Mouse (Mus musculus) gastrocnemius, postnatal 14 days (tissue): ENCODE measurements around the gene Tnrc6a. TPM values are rescaled to one million over a fixed set of nuclear protein-coding genes. Genes with fewer than 3 reads are reported as not detected.
"Not testable (repeated sequence)": the region's sequence is repeated elsewhere in the genome, so short reads cannot be mapped to it uniquely, and the experiment has no call there.

Experiments
- DNase-seq: peaks from one replicate; pipeline ENCODE4 v3.0.0; 2021; ENCODE audit warnings: mixed read lengths
- intact Hi-C: fragments of 180-260 bp; cut with DNase I; formaldehyde crosslinking; loops from one replicate; pipeline ENCODE4 v1.15.1; 2025; ENCODE audit warnings: low total_unique reads
- long read RNA-seq, 2 experiments: library from polyadenylated mRNA; stranded (forward); transcript quantifications; one replicate each; pipeline ENCODE4 v2.0.0; 2021
- total RNA-seq, 2 experiments: library from RNA; stranded (reverse); gene quantifications; 2 replicates each; pipeline ENCODE4 v1.2.3; 2021

Gene Tnrc6a
- total RNA-seq, result 10 to 100 TPM; 20.1 to 20.7 TPM
- long read RNA-seq, experiment 1, partial matches to known transcripts, result 5 of 6 reads
- long read RNA-seq, experiment 1, other reads (novel, unspliced or antisense), result 1 of 6 reads
- long read RNA-seq, experiment 2, full-length matches to known transcripts, result 2 of 7 reads
- long read RNA-seq, experiment 2, partial matches to known transcripts, result 3 of 7 reads
- long read RNA-seq, experiment 2, other reads (novel, unspliced or antisense), result 2 of 7 reads

DNA sequence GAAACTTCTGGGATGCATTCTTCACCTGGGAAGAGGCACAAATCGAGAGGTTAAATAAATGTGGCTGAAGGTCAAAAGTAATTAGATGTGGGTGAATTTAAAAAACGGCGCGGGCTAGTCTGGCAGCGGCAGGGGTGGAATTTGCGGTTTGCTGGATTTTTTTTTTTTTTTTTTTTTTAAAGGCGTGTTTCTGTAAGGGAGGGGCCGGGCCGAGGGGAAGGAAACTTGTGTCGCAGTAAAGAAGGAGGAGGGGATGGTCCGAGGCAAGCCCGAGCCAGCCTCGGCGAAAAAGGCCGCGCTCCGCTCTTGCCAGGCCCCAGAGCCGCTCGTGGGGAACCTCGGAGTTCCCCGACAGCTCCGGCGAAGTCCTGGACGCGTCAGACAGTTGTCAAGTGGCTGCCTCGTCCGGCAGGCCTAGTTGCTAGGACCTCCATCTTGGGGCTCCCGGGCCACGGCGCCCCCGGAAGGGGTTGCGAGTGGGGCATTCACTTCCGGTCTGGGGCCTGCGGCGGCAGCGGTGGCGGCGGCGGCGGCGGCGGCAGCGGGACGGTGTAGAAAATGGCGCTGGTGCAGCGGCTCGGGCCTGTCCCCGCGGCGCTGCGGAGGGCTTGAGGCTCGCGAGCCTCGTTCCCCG is at the start of gene Tnrc6a:
TSS of gene Tnrc6a (plus strand) at position 221 of the 634 bp plus-strand sequence.
- intact Hi-C loops, result no loop called here
- DNase-seq, result peak; percentile 94

DNA sequence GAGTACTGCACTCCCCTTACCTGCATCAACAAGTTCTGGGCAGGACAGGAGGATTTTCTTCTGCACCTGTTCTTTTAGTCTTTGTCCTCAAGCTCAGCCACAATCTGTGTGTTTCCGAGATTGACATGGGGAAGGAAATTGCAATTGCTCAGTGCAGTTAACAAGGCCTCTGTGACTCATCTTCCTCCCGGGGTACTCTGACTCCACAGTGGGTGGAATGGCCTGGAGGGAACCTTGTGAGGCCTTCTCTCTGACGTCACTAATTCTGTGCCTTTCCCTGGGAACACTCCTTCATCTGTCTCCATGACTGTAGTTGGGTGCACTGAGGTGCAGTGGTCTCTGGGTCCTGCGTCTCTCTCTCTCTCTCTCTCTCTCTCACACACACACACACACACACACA is 41.4 kb upstream of the Tnrc6a start:
- intact Hi-C loops, result no loop called here
- no peak for DNase-seq

GRCm38 (mm10) chr7:123083441-123084123 is 40.1 kb upstream of the Tnrc6a start:
- peak; percentile 11 for DNase-seq
- intact Hi-C loops, result no loop called here

DNA sequence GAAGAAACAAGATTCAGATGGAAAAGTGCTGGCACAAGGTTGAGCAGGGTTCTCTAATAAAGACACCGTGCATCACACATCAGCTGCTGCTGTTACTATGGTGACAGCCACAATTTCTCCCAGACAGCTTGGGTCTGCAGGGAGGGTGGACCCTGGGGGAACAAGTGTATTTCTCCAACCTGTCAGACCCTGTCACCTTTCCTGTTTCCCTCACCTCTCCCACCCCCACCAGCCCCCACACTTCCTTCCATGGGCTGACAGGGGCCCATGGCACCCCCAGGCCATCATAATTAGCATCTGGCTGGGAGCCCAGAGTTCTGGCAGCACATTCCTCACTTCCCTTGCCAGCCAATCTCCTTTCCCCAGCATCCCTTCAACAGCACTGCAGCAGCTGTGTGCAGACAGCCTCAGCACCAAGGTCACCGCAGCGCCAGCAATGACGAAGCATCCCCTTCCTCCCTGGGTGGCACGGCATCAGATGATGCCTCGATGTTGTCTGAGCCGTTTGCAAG is 39.4 kb upstream of the Tnrc6a start:
- intact Hi-C loops, result no loop called here

DNA sequence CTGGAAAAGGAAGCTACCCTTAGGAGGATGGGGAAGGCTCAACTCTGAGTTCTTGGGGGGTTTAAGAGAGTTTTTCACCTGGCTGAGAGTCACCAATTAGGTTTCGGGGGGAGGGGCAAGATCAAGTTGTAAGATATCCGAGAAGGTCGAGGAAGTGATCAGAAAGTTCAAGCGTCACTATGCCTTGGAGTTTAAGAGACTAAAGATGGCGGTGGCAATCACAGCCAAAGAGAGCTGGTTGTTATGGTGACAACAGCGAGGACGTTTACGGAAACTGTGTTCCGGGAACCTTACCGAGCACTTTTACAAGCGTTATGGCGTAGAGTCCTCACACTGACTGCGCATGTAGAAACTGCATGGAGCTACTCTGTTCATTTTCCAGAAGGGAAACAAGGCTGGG is 39.0 kb upstream of the Tnrc6a start:
- no peak for DNase-seq
- intact Hi-C loops, result no loop called here

More for the DNA sequence above, 39.4 kb upstream of the Tnrc6a start:
- peak; percentile 29 for DNase-seq

DNA sequence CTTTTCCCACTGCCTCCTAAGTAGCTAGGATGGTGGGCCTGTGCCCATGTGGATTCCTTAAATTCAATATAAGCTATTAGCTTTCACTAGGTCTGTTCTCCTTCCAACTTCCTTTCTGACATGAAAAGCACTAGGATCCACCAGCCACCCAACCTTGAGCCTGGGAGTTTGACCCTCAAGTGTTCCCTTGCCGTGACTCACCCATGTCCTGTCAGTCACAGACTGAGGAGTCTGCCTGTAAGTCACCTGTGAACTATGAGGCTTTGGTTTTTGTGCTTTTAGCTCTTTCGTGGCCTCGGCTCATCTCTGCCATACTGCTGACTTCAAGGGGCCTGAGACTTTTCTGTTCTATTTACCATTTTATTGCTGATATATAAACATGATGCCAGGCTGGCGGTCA is 34.8 kb upstream of the Tnrc6a start:
- DNase-seq, result no peak
- intact Hi-C loops, result no loop called here

- DNase-seq, result no peak
- intact Hi-C loops, result no loop called here
These were observed 27.2 kb upstream of the Tnrc6a start for GRCm38 (mm10) chr7:123096344-123097120.

DNA sequence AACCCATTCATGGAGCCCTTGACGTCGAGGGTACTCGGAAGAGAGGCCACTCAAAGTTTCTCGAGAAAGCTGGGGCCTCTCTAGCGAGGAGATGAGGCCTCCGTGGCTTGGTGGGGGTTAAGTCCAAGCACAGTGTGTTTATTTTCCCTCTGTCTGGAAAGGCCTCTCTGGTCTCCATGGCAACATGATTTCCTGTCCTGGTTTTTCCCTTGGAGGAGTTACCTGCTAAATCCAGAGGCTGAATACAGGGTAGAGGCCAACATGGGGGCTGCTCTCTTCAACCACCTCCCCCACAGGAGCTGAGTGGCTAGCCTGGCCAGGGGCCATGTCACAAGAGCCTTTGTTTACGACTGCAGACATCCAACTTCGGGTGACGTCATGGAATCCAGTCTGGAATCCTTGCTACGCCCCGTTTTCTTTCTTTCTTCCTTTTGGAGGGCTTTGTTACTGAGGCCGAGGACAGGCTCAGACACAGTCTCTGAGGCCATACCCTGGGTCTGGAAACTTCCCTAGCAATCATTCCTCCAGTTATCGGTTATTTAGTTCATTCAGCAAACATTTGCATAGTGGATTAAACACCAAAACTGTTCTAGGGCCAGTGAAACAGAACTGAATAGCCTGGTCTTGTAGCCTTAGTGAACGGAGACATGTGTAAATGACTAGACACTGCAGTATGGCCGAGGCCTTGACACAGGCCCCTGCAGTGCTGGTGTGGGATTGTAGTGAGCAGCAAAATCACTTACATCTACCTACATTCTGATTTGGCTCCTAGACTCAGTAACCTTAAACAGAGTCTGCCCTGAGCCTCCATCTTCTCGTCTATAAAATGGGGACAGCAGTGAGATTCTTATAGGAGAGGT is 25.6 kb upstream of the Tnrc6a start:
- DNase-seq, result peak; percentile 77
- intact Hi-C loops, result no loop called here

DNA sequence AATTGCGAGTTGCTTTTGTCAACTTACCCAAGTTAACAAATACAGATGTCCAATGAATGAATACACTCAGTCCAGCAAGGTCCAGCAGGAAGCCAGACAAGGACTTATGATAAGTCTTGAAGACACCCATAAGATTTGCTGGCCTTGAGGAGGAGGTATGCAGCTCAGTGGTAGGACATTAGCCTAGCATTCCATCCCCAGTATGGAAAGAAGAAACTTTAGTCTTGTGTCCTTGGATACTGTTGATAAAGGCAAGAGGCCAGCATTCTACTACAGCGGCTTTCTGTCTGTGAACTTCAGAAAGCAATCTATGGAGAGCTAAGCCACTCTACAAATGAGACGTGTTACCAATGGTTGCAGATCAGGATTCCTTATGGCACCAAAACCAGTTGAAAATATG is 22.4 kb upstream of the Tnrc6a start:
- intact Hi-C loops, result no loop called here
- DNase-seq, result no peak

DNA sequence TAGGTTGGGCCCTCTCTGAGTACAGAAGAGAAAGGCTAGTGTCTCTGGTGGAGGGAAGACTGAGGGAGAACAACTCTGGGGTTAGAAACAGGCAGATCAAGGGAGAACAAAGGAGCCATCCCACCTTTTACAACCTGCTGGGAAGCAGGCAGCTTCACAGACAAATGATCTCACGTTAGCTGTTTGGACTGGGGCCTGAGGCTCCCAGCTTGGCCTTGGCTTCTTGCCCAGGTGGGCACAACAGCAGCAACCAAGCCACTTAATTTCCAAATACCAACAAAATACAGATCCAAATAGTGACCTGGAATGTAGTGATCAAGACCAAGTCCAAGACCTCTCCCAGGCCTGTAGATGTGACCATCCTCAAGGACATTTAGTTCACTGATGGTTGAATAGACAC is 18.3 kb upstream of the Tnrc6a start:
- intact Hi-C loops, DNase-seq: not testable (repeated sequence)

DNA sequence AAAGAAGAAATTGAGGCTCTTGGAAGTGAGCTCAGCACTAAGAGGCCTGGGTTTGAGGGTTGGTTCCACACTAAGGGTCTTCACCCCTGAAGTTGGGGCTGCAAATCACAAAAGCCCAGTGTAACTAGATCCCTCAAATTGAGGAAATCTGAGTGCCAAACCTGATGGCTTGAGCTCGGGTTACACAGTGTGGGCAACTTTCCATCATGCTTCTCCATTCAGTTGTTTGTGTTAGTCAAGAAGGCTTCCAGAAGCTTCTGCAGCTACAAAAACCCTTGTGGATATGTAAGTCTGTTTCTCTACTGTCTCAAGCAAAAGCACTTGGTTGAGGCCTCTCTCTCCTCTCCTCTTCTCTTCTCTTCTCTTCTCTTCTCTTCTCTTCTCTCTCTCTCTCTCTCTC is 17.8 kb upstream of the Tnrc6a start:
- DNase-seq, result no peak
- intact Hi-C loops, result no loop called here

- intact Hi-C loops, result no loop called here
- DNase-seq, result no peak
These were observed 17.4 kb upstream of the Tnrc6a start for GRCm38 (mm10) chr7:123106326-123106725.

DNA sequence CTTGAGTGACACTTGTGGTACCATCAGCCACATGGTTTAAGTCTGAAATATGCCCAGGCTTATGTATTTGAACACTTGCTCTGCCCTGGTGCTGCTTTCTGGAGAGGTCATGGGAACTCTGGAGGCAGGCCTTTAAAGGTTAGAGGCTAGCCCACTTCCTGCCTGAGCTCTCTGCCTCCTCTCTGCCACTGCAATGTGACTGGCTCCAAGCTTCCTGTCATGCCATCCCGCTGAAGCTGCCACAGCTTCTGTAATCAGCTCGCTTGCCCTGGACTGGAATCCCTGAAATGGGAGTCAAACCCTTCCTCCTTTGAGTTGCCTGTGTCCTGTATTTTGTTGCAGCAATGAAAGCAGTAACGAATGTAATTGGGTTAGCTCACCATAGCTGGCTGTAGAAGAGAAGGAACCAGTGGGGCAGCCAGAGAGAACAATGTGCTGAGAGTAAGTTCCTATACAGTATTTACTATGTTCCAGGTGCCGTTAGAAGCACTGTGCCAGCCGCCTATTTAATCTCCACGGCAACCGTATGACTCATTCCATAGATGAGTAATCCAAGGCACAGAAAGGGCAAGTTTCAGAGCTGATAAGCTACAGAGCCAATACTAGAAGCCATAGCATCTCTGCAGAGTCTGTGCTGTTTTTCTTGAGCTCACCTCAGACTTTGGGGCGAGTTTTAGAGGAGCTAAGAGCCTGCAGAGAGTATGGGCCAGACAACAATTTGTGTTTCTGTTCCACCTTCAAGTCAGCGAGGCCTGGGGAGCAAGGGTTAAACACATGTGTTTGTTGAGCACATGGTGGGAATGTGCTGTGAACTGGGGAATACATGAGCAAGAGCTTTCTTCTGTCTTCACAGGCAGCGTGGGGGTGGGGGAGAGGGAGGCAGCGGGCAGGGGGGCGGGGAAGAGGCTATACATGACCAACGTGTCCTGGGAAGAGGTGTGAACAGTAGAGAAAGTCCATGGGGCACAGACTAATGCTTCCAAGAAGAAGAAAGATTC is 15.3 kb upstream of the Tnrc6a start:
- no peak for DNase-seq
- intact Hi-C loops, result no loop called here

DNA sequence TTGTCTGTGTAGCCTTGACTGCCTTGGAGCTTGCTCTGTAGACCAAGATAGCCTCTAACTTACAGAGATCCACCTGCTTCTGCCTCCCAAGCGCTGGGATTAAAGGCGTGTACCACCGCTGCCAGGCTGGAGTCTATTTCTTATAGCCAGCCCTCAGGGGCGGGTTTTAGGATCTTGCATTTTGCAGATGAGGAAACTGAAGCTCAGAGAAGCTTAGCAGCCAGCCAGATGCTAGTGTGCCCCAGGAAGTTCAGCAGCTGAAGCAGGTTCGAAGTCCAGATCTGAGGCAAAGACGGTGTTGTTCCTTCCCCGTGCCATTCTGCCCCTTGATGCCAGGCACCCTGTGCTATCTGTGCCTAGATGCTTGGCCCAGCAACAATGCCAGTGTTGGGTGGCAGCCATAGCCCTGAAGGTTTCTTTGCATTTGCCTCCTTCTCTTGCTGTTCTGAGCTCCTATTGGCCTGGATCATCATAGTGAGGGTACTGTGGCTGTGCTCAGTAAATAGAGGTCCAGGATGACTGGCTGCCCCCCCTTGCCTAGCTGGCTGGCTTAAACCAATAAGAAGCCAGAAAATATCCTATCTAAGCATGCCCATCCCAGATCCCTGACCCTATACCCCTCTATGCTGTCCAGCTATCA is 14.2 kb upstream of the Tnrc6a start:
- intact Hi-C loops, result no loop called here
- DNase-seq, result no peak

- intact Hi-C loops, result no loop called here
- peak; percentile 25 for DNase-seq
These were observed 13.6 kb upstream of the Tnrc6a start for GRCm38 (mm10) chr7:123110135-123110534.

GRCm38 (mm10) chr7:123113590-123113989 is 10.1 kb upstream of the Tnrc6a start:
- DNase-seq, result no peak
- intact Hi-C loops, result no loop called here

GRCm38 (mm10) chr7:123116799-123117198 is 6.9 kb upstream of the Tnrc6a start:
- intact Hi-C loops, result no loop called here
- no peak for DNase-seq
